Mouse (Mus musculus): ENCODE results near the gene Bub1.

GRCm38 (mm10) chr2:127846008-127846407 lies 14.3 kb upstream of the Bub1 start:
- no peak for TF ChIP-seq CTCF (IDR thresholded peaks at IDR 0.05; ENCODE audit: insufficient read depth, low read length)
- TF ChIP-seq POLR2A (IDR thresholded peaks at IDR 0.05; ENCODE audit: borderline replicate concordance, extremely low read depth, low read depth, low read length), result no peak

Measured in lung, adult 2 months (tissue).